Mouse (Mus musculus) ES-Bruce4 (cell line): ENCODE measurements around the gene Gda.

Experiments used
- CTCF ChIP-seq: IDR thresholded peaks from one replicate; pipeline ENCODE4 v1.8.1; 2011; ENCODE audit warnings: low read depth, low read length
- EP300 ChIP-seq: IDR thresholded peaks from 2 replicates; pipeline ENCODE4 v1.6.1; 2011; ENCODE audit warnings: low read depth, low read length; ENCODE audit not compliant: insufficient read depth
- POLR2A ChIP-seq: IDR thresholded peaks from one replicate; pipeline ENCODE4 v1.8.1; 2011; ENCODE audit warnings: low read length; ENCODE audit not compliant: insufficient read depth

GRCm38 (mm10) chr19:21418418-21418817 is 54.8 kb downstream of the Gda start:
- TF ChIP-seq POLR2A = no peak
- no peak for TF ChIP-seq EP300
- TF ChIP-seq CTCF = no peak
